Mouse (Mus musculus): ENCODE measurements around the gene Nlgn1.

Nlgn1 gene

GRCm38 (mm10) chr3:26194970-26195369 lies 137.3 kb downstream of the Nlgn1 start:
- no peak for DNase-seq

GRCm38 (mm10) chr3:26181013-26181412 lies 151.2 kb downstream of the Nlgn1 start:
- DNase-seq, result no peak

- no peak for DNase-seq
Observed at GRCm38 (mm10) chr3:26175371-26175770, 156.9 kb downstream of the Nlgn1 start.

- DNase-seq, result no peak
Observed at GRCm38 (mm10) chr3:26174257-26174656, 158.0 kb downstream of the Nlgn1 start.

GRCm38 (mm10) chr3:26173613-26174012 lies 158.6 kb downstream of the Nlgn1 start:
- DNase-seq, result no peak

GRCm38 (mm10) chr3:26166711-26167110 lies 165.5 kb downstream of the Nlgn1 start:
- no peak for DNase-seq

- peak; percentile 2 for DNase-seq
Observed at GRCm38 (mm10) chr3:26153782-26154181, 178.5 kb downstream of the Nlgn1 start.

- no peak for DNase-seq
Observed at GRCm38 (mm10) chr3:26153036-26153741, 179.1 kb downstream of the Nlgn1 start.

- no peak for DNase-seq
Observed at GRCm38 (mm10) chr3:26152510-26153035, 179.7 kb downstream of the Nlgn1 start.

- no peak for DNase-seq
Observed at GRCm38 (mm10) chr3:26151351-26152020, 180.8 kb downstream of the Nlgn1 start.

- no peak for DNase-seq
Observed at GRCm38 (mm10) chr3:26146174-26146573, 186.1 kb downstream of the Nlgn1 start.

GRCm38 (mm10) chr3:26145441-26145840 lies 186.8 kb downstream of the Nlgn1 start:
- DNase-seq, result no peak

GRCm38 (mm10) chr3:26141590-26141989 lies 190.7 kb downstream of the Nlgn1 start:
- no peak for DNase-seq

- DNase-seq, result no peak
Observed at GRCm38 (mm10) chr3:26134839-26135651, 197.2 kb downstream of the Nlgn1 start.

GRCm38 (mm10) chr3:26130919-26131318 lies 201.3 kb downstream of the Nlgn1 start:
- no peak for DNase-seq

- no peak for DNase-seq
Observed at GRCm38 (mm10) chr3:26129455-26129854, 202.8 kb downstream of the Nlgn1 start.

GRCm38 (mm10) chr3:26117071-26117470 lies 215.2 kb downstream of the Nlgn1 start:
- DNase-seq, result no peak

- no peak for DNase-seq
Observed at GRCm38 (mm10) chr3:26106361-26106760, 225.9 kb downstream of the Nlgn1 start.

- no peak for DNase-seq
Observed at GRCm38 (mm10) chr3:26105528-26105927, 226.7 kb downstream of the Nlgn1 start.

GRCm38 (mm10) chr3:26102271-26102670 lies 230.0 kb downstream of the Nlgn1 start:
- no peak for DNase-seq

- no peak for DNase-seq
Observed at GRCm38 (mm10) chr3:26095551-26095950, 236.7 kb downstream of the Nlgn1 start.

- DNase-seq, result no peak
Observed at GRCm38 (mm10) chr3:26069366-26069765, 262.9 kb downstream of the Nlgn1 start.

- DNase-seq, result no peak
Observed at GRCm38 (mm10) chr3:26050769-26051168, 281.5 kb downstream of the Nlgn1 start.
